Mouse (Mus musculus) cerebellum, adult (tissue): Measurements from ENCODE around the gene Tmem14c.

Experiments used
- ATAC-seq: cut with Nextera tagmentation; 2 replicates; pipeline ENCODE4 v1.9.2; 2017; ENCODE audit warnings: mild to moderate bottlenecking, moderate library complexity, mixed read lengths; ENCODE audit not compliant: insufficient number of reproducible peaks, low FRiP score, low TSS enrichment

Tmem14c gene

GRCm38 (mm10) chr13:41006244-41006643 lies 9.8 kb upstream of the Tmem14c start:
- no peak for ATAC-seq

- no peak for ATAC-seq
Measured at GRCm38 (mm10) chr13:41008271-41008670, 7.8 kb upstream of the Tmem14c start.

- no peak for ATAC-seq
Measured at GRCm38 (mm10) chr13:41008946-41009345, 7.1 kb upstream of the Tmem14c start.

- no peak for ATAC-seq
Measured at GRCm38 (mm10) chr13:41016797-41017405, 809 bp downstream of the Tmem14c start.

- ATAC-seq, result no peak
Measured at GRCm38 (mm10) chr13:41017832-41018231, 1.7 kb downstream of the Tmem14c start.

GRCm38 (mm10) chr13:41018236-41018635 lies 2.1 kb downstream of the Tmem14c start:
- ATAC-seq, result no peak

- ATAC-seq, result no peak
Measured at GRCm38 (mm10) chr13:41018756-41019591, 2.9 kb downstream of the Tmem14c start.

- no peak for ATAC-seq
Measured at GRCm38 (mm10) chr13:41020494-41020893, 4.4 kb downstream of the Tmem14c start.

GRCm38 (mm10) chr13:41021607-41022006 lies 5.5 kb downstream of the Tmem14c start:
- no peak for ATAC-seq

GRCm38 (mm10) chr13:41022099-41022498 lies 6.0 kb downstream of the Tmem14c start:
- ATAC-seq, result no peak

GRCm38 (mm10) chr13:41030098-41030497 lies 14.0 kb downstream of the Tmem14c start:
- no peak for ATAC-seq

GRCm38 (mm10) chr13:41042511-41042910 lies 26.4 kb downstream of the Tmem14c start:
- no peak for ATAC-seq

GRCm38 (mm10) chr13:41045901-41046300 lies 29.8 kb downstream of the Tmem14c start:
- ATAC-seq, result no peak

GRCm38 (mm10) chr13:41047280-41047679 lies 31.2 kb downstream of the Tmem14c start:
- no peak for ATAC-seq

GRCm38 (mm10) chr13:41051965-41052364 lies 35.9 kb downstream of the Tmem14c start:
- ATAC-seq, result no peak

GRCm38 (mm10) chr13:41067618-41068017 lies 51.5 kb downstream of the Tmem14c start:
- ATAC-seq, result no peak

GRCm38 (mm10) chr13:41071617-41072016 lies 55.5 kb downstream of the Tmem14c start:
- no peak for ATAC-seq
